Mouse (Mus musculus): ENCODE results near the gene Hacd4.
"Not testable (repeated sequence)": the region's sequence is repeated elsewhere in the genome, so short reads cannot be mapped to it uniquely, and the experiment has no call there.

The Hacd4 gene

DNA sequence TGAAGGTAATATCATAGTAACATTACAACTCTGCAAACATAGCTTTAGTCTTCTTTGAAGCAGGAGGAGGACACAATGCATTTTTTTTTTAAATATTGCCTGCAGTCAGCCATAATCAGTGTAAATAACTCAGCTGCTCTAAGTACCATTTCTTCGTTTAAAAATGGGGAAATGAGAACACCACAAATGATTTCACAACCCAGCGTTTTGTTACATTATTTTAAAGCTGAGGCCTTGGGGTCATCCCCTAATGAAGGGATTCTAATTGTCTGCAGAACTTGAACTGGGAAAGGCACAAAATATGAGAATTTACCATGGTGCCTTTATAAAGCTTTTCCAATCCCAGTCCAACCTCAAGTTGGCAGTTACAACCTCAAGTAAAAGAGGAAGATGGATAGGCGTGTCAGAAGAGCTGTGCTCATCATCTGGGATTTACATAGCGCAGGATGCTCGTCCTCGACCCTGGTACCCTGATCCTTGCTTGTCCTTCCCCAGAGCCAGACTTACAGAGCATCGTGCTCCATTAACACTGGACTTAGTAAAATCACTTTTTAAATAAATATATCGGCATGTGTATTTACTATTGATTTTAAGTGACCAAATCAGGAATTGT, 6.2 kb downstream of the Hacd4 start:
- DNase-seq (ENCODE audit: low read depth), result no peak

DNA sequence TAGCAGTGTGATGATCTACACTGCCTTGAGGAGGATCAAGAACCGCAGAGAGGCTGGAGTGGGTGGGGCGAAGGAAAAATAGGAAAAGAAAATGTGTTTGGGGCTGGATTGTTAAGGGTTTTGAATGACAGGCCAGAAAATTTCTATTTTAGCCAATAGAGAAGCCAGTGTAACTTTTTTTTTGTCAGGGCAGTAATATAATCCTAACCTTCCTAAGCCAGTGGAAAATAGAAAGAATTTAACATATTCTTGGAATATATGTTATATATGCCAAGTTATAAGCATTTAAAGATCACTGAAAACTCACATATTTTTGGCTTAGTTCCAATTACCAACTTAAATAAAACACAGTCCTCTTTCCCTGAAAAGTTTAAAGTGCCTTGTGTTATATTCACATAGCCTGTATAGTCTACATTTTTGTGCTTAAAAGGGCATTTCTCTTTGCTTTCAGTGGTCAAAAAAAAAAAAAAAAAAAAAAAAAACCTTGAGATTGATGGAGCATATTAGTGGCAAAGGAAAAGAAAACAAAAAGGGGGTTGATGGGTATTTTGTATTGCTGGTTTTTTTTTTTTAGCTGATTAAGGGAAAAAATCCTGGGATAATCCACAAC, 11.0 kb downstream of the Hacd4 start:
- DNase-seq (ENCODE audit: low read depth), result no peak

DNA sequence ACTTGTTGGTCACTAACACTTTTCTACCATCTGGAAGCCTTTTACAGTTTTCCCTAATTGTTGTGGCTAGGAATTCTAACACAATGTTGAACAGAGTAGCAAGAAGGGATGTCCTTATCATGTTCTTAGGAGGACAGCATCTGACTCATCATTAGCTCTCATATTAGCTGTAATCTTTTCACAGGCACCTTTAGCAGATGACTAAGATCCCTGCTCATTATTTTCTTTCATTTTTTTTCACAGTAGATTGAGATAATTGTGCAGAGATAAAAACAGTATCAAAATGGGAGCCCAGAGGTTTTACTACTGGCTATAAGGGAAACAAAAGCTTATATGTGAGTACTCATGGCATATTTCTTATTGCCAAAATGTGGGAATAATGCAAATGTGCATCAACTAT, 14.2 kb downstream of the Hacd4 start:
- no peak for DNase-seq (ENCODE audit: low read depth)

- no peak for DNase-seq (ENCODE audit: low read depth)
Observed at GRCm38 (mm10) chr4:88419378-88419777, 19.4 kb downstream of the Hacd4 start.

GRCm38 (mm10) chr4:88415017-88415416, 23.7 kb downstream of the Hacd4 start:
- DNase-seq (ENCODE audit: low read depth), result no peak

DNA sequence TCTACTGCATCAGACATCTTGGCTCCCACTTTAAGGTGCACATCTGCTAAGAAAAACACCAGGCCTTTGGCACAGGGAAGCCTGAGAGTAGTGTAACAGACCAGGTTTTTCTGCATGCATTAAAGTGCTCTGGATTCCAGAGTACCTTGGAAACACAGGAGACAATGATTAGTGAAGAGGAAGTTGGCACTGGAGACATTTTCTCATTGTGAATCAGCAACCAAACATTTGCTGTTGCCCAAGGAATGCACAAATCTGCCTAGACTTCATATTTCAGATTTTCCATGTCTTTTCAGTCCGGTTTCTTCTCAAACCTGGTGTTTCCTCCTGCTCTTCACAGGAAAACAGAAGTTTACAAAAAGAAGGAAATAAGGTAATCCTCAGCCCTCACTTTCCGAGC, 26.4 kb downstream of the Hacd4 start:
- peak; percentile 77 for DNase-seq (ENCODE audit: low read depth)

DNA sequence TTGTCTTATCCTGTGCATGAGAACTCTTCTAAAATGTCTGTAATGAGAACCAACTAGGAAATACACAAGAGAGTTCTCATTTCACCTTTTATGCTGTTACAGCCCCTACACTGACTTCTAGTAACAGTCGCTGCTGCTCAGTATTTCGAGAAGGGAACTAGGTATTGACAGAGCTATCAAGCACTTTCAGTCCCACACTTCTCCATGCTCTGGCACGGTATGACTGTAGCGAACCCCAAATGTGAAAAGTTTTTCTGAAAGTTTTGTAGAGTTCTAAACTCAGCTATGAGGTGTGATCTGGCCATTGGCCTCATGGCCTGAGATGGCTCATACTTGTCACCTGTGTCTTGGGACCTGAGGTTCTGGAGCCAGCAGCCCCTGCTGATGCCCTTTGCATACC, 29.4 kb downstream of the Hacd4 start:
- no peak for DNase-seq (ENCODE audit: low read depth)

DNA sequence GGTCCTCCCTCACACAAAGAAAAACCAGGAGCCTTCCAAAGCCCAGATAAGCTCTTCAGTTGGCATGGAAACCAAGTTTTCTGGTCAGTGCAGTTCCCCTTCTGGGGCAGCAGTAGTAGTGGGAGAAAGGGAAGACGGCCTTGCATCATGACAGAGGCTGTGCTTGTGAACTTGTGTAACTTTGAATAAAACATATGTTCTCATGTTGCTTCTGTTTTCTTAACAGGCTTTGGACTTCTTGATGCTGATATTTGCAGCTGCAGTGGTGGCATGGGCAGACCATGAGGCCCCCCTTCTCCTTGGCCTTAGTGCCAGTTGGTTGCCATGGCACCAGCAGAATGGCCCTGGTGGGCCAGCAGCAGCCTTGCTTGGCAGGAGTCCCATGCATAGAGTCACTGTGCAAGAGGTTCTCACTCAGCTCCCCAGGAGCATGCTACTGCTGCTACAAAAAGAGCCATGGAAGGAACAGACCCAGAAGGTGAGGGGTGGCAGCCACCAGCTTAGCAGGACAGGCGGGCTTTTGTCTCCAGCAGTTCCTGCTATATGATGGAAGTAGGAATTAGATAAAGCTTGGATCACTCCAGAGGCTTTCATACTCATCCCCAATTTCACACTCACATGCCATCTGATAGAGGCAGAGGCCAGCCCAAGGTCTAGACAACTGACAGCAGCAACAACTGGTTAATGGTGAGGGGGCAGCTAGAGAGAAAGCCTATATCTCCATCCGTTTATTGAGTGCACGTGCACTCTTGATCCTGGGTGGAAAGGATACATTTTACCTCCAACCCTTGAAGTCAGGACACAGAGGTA, 31.6 kb downstream of the Hacd4 start:
- DNase-seq (ENCODE audit: low read depth), result peak; percentile 40

DNA sequence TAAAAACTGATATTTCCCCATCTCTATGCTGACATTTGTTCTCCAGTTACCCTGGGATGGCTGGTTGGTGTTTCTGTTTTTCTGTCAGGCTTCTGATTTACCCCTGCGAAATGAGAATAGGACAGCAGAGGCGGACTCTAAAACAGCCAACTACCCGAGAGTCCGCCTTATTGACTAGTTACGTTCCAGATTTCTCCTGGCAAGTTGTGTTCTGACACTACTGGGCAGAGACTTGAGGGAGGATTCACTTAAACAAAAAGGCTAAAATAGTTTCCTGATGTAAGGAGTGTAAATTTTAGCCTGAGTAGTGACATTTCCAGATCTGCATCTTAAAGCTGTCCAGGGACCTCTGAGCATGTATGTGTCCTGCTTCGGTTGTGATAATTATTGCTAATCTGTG, 35.8 kb downstream of the Hacd4 start:
- DNase-seq (ENCODE audit: low read depth), result no peak

- DNase-seq (ENCODE audit: low read depth), result no peak
Observed at GRCm38 (mm10) chr4:88400992-88401313, 37.8 kb downstream of the Hacd4 start.

- DNase-seq (ENCODE audit: low read depth), result peak; percentile 73
Observed at GRCm38 (mm10) chr4:88400302-88400991, 38.3 kb downstream of the Hacd4 start.

DNA sequence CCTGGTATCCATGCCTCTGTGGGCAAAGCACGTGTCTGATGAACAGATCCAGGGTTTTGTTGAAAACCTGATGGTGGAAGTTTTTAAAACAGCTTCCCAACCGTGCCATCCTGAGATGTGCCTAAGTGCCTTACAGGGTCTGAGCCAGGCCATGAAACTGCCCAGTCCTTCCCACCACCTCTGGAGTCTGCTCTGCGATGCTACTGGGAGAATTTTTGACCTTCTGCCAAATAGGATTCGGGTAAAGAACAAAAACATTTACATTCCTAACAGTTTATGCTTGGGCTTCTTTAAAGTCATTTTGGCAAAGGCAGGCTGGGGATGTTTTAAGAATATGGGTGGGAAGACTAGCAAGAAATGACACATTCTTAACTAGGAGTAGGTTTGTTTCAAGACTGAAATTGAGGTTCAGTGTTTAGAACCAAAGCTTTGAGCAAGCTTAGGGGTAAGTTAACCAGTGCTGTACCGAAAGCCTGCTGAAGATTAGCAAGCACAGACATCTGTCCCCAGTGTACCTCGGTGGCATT, 41.7 kb downstream of the Hacd4 start:
- peak; percentile 69 for DNase-seq (ENCODE audit: low read depth)

- no peak for DNase-seq (ENCODE audit: low read depth)
Observed at GRCm38 (mm10) chr4:88395717-88396116, 43.0 kb downstream of the Hacd4 start.

DNA sequence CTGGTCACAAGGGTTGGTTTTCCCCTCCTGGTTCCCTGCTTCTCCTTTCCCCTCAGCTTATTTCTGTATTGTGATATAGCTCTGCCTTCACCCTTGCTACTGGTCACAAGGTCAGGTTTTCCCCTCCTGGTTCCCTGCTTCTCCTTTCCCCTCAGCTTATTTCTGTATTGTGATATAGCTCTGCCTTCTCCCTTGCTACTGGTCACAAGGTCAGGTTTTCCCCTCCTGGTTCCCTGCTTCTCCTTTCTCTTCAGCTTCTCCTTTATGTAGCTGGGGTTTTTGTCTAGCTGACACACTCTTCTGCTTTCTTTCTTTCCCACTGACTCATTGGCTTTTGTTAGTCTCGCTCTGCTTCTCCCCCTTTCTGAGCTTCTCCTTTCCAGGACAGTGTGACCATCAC, 48.1 kb downstream of the Hacd4 start:
- DNase-seq (ENCODE audit: low read depth), result not testable (repeated sequence)

- no peak for DNase-seq (ENCODE audit: low read depth)
Observed at GRCm38 (mm10) chr4:88390036-88390435, 48.7 kb downstream of the Hacd4 start.

- DNase-seq (ENCODE audit: low read depth), result no peak
Observed at GRCm38 (mm10) chr4:88372293-88373224, 66.2 kb downstream of the Hacd4 start.

DNA sequence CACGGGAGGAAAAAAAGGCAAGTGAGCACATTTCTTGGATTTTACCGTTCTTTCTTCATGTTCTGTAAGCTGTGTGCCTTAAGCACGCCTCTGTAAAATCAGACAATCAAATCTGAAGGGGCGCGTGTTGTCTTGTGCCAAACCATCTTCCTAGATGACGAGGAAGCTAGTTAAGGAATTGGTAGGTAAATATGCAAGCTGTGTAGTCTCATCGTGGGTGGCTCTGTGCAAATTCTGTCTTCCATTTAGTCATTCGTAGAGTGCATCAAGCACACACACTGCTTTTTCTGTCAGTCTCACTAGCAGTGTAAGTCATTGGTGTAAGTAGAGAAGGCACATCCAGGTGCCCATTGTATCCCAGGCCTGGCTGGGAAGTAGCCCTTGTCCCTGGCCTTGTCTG, 67.9 kb downstream of the Hacd4 start:
- no peak for DNase-seq (ENCODE audit: low read depth)

DNA sequence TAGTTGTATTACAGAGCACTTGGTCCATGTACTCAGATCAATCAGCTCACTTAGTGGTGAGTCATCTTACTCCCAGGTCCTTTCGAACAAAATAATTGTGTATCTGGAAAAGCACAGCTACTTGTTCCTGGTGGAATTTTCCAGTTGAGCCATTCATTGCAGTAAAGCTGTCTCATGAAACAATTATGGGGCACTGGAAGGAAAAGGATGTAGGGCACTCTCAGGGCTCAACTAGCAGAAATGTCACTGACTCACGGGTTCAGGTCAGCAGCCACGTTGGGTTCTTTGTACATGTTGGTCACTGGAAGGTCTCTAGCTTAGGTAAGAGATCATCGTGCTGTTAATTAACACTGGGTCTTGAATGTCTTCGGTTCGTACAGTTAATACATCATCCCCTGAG, 68.8 kb downstream of the Hacd4 start:
- DNase-seq (ENCODE audit: low read depth), result peak; percentile 25

GRCm38 (mm10) chr4:88357431-88357830, 81.3 kb downstream of the Hacd4 start:
- no peak for DNase-seq (ENCODE audit: low read depth)

DNA sequence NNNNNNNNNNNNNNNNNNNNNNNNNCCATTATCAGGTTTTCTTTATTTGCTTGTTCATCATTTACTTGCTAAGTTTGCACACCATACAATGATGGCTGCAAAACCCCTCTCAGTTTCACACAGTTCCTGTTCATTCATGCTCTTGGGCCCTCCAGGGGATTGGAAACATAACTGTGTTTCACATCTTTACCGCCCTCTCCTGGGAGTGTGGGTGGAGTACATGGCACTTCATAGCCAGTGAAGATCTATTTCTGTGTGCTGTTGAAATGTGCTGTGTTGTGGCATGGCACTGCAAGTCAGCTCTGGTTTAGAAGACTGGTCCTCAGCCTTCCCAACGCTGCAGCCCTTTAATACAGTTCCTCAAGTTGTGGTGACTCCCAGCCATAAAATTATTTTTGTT, 82.1 kb downstream of the Hacd4 start:
- peak; percentile 66 for DNase-seq (ENCODE audit: low read depth)

DNA sequence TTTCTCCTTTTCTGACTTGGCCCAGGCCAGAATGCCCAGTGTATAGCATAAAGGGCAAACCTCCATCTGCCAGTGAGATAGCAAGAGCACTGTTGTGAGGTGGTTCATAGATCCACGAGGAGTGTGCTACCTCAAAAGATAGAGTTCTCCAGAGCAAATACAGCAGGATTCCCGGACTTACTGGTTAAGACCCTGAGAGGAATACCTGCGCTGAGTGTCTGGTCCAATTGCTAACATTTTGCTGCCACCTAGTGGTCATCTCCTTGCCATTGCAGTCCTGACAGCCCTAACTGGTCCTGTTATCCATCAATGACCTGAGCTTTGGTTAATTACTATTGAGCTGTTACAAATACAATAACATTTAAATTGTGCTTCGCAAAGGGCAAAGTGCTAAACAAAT, 87.8 kb downstream of the Hacd4 start:
- peak; percentile 91 for DNase-seq (ENCODE audit: low read depth)
